Mouse (Mus musculus) erythroblast, embryonic 14.5 days (primary cell): Measurements from ENCODE around the gene Tecr. TPM values are rescaled to one million over a fixed set of nuclear protein-coding genes. Genes with fewer than 3 reads are reported as not detected.

Experiments
- H3K27me3 ChIP-seq: 2 replicates; pipeline ENCODE4 v1.6.1; 2012; ENCODE audit warnings: inconsistent platforms; ENCODE audit not compliant: control insufficient read depth
- H3K36me3 ChIP-seq: 2 replicates; pipeline ENCODE4 v1.6.1; 2012; ENCODE audit warnings: mild to moderate bottlenecking, inconsistent platforms; ENCODE audit not compliant: control insufficient read depth
- H3K4me1 ChIP-seq: 2 replicates; pipeline ENCODE4 v1.6.1; 2012; ENCODE audit warnings: inconsistent platforms; ENCODE audit not compliant: control insufficient read depth
- H3K4me3 ChIP-seq: replicated peaks from 2 replicates; pipeline ENCODE3; 2012; ENCODE audit warnings: moderate library complexity, mild to moderate bottlenecking, inconsistent platforms
- H3K9me3 ChIP-seq: 2 replicates; pipeline ENCODE4 v1.6.1; 2012; ENCODE audit warnings: low read length, inconsistent platforms, mixed read lengths; ENCODE audit not compliant: control insufficient read depth
- GATA1 ChIP-seq: IDR thresholded peaks from 2 replicates; pipeline ENCODE4 v1.6.1; 2012; ENCODE audit warnings: low read length, inconsistent platforms, mixed read lengths
- TAL1 ChIP-seq: IDR thresholded peaks from 3 replicates; pipeline ENCODE4 v1.6.1; 2012; ENCODE audit warnings: low read length, inconsistent platforms, mixed read lengths
- polyA plus RNA-seq: library from polyadenylated mRNA; stranded (reverse); fragments of >175 nt; gene quantifications from 2 replicates; pipeline ENCODE4 v1.2.3, GENCODE M21; 2012

The Tecr gene
- polyA plus RNA-seq, 1 experiment: 33.6 TPM

DNA sequence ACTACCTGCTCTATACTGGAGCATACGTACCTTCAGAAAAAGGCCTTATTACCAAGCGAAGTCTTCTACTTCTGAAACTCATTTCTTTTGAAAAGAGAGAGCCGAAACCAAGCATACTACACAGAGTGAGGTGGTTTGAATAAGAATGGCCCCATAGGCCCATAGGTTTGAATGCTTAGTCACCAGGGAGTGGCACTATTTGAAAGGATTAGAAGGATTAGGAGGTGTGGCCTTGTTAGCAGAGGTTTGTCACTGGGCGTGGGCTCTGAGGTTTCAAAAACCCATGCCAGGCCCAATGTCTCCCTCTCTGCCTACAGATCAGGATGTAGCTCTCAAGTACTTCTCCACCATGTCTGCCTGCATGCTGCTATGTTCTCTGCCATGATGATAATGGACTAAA is 40.3 kb upstream of the Tecr start:
- H3K9me3 ChIP-seq: peaks cover 21% of the 10 kb centered on the region
- peaks cover 12% of the 10 kb centered on the region for H3K4me1 ChIP-seq
- no peaks in the 10 kb centered on the region for H3K36me3 ChIP-seq
- H3K27me3 ChIP-seq: peaks cover 16% of the 10 kb centered on the region
- TF ChIP-seq GATA1: no peak
- TF ChIP-seq TAL1: no peak
- no peak overlapping the region for H3K4me3 ChIP-seq

DNA sequence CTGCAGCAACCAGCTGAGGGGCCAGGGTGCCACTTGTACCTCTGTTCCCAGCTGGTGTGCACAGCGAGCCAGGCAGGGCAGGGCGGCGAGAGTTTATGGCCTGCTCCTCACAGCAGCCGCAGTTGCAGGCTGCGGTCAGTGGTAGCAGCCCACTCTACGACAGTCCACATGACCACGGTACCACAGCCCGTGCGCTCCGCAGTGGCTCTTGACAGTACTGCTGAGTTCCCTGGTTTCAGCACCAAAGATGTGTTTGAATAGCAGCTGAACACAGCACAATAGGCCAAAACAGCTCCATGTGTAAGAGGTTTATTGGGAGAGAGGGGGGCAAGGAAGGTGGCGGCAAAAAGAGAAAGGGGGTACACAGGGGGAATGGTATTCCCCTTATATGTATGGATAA is 39.7 kb upstream of the Tecr start:
- H3K9me3 ChIP-seq: peaks cover 21% of the 10 kb centered on the region
- peaks cover 8% of the 10 kb centered on the region for H3K4me1 ChIP-seq
- H3K4me3 ChIP-seq: no peak overlapping the region
- peaks cover 21% of the 10 kb centered on the region for H3K27me3 ChIP-seq
- TF ChIP-seq TAL1: no peak
- TF ChIP-seq GATA1: no peak
- H3K36me3 ChIP-seq: no peaks in the 10 kb centered on the region

DNA sequence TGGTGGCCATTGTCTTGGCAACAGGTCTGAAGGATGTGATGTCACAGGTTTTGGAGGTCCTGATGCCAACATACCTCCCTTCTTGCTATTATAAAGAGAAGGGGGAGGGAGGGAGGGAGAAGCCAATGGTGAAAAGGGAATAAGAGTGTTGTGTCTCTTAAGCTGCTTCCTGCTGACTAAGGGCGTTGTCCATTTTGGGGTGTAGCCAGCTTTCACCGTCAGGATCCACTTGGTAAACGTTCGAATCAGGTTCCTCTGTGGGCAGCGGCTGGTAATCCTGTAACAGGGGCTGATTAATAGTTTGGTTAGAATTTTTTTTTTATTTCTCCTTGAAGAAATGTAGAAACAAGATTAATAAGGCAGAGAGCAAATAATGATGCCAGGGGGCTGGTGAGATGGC is 31.9 kb upstream of the Tecr start:
- Histone ChIP-seq H3K4me3 (no peak overlapping the region), H3K4me1 (peaks cover 7% of the 10 kb centered on the region), H3K9me3 (peaks cover 3% of the 10 kb centered on the region; the same call in 1 of the 2 replicates), H3K27me3 (peaks cover 35% of the 10 kb centered on the region), H3K36me3 (no peaks in the 10 kb centered on the region)
- TF ChIP-seq GATA1 (no peak), TAL1 (no peak)

DNA sequence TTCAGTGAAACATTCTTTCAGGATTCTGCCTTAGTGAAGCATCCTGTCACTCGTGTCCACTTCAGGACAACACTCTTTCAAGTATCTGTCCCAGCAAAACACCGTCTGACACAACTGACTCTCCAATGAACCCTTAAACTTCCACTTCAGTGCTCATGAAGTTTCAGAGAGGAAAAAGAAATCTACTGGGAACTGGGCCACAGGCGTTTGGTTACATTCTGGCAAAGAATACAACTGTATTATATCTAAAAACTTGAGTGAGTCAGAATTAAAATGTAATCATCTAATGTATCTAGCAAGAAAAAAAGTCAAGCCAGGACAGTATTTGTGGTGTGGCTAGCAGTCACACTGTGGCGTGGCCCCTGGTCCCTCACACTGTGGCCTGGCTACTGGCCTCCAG is 31.1 kb upstream of the Tecr start:
- H3K9me3 ChIP-seq: peaks cover 3% of the 10 kb centered on the region; the same call in 1 of the 2 replicates
- H3K4me3 ChIP-seq: no peak overlapping the region
- H3K36me3 ChIP-seq: no peaks in the 10 kb centered on the region
- H3K4me1 ChIP-seq: peaks cover 7% of the 10 kb centered on the region
- TF ChIP-seq TAL1 (no peak), GATA1 (no peak)
- peaks cover 32% of the 10 kb centered on the region for H3K27me3 ChIP-seq

DNA sequence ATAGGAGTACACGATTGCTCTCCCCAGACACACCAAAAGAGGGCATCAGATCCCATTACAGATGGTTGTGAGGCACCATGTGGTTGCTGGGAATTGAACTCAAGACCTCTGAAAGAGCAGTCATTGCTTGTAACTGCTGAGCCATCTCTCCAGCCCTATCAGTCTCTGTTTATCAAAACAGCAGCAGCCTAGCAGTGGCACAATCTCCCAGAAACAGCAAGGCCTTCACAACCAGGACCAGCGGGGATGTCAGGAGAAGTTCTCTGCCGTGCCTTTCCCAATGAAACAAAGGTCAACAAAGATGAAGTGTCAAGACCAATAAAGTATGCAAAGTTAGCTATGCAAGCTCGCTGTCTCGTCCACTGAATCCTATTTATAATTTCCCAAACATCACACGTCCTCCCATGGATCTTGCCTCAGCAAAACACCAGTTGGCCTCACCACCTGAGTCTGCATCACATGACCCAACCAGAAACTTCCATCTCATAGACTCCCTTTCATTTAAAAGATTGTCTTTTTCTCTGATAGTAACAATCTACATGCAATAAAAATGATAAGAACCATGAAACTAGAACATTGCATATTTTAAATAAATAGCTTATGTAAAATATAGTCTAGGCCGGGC is 24.4 kb upstream of the Tecr start:
- H3K36me3 ChIP-seq: no peaks in the 10 kb centered on the region
- H3K4me1 ChIP-seq: peaks cover 19% of the 10 kb centered on the region
- H3K9me3 ChIP-seq: peaks cover 3% of the 10 kb centered on the region; the same call in 1 of the 2 replicates
- H3K4me3 ChIP-seq: no peak overlapping the region
- peaks cover 8% of the 10 kb centered on the region for H3K27me3 ChIP-seq
- TF ChIP-seq TAL1: peak; percentile 56; the same call in 2 of the 3 replicates
- TF ChIP-seq GATA1: peak; percentile 18; the same call in 1 of the 2 replicates

DNA sequence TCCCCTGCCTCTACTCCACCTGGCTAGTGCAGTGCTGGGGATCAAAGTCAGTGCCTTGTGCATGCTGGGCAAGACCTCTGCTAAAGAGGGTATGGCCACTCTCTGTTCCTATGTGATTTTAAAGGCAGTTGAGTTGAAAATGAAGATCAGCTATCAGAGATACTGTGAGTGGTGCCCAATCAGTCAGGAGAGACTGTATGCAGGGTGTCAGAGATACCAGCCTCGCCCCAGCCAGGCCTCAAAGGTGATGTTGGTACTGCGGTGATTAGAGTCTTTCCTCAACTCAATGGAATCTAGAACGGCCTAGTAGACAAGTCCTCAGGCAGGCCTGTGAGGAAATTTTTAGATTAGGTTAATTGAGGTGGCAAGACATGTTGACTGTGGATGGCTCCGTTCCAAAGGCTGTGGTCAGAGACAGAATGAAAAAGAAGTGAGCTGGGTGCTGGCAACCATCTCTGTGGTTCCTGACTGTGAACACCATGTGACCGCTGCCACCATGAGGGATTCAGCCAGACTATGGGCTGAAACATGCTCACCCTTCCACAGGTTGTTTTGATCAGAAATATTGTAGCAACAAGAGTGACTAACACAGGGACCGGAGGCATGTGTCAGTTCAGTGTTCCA is 18.0 kb upstream of the Tecr start:
- Histone ChIP-seq H3K9me3 (no peaks in the 10 kb centered on the region), H3K4me3 (no peak overlapping the region), H3K27me3 (no peaks in the 10 kb centered on the region), H3K4me1 (peaks cover 51% of the 10 kb centered on the region), H3K36me3 (no peaks in the 10 kb centered on the region)
- no peak for TF ChIP-seq GATA1
- TF ChIP-seq TAL1: peak; percentile 21; the same call in 1 of the 3 replicates

DNA sequence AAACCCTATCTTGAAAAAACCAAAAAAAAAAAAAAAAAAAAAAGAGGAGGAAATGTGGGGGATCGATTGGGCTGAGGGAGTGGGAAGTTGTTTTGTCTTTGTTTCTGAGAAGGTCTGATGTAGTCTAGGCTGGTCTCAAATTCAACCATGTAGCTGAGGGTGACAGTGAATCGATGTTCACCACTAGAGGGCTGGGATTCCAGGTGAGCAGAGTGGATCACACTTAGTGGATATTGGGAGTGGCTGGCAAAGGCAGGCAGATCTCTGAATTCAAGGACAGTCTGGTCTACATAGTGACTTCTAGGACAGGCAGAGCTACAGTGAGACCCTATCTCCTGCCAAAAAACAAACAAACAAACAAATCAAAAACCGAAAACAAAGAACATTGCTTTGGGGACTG is 17.0 kb upstream of the Tecr start:
- Histone ChIP-seq H3K9me3 (no peaks in the 10 kb centered on the region), H3K4me3 (no peak overlapping the region), H3K4me1 (peaks cover 55% of the 10 kb centered on the region), H3K36me3 (no peaks in the 10 kb centered on the region), H3K27me3 (no peaks in the 10 kb centered on the region)
- TF ChIP-seq GATA1: no peak
- TF ChIP-seq TAL1: no peak

DNA sequence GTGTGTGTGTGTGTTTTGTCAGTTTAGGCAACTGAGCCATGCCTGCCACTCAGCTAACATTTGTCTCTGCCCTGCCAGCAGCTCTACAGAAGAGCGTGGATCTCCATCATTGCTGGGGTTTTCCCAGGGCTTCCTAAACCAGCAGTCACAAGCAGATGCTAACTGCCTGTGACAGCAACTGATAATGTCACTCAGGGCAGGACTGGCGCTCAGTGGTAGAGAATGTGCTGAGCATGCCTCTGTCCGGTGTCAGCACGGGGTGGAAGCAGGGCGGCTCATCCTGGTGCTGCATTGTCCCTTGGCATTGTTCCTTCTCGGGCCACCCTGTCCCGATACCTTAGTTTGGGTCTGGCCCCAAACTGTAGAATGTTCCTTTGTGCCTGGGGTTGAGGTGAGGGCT is 15.8 kb upstream of the Tecr start:
- Histone ChIP-seq H3K4me1 (peaks cover 51% of the 10 kb centered on the region), H3K9me3 (no peaks in the 10 kb centered on the region), H3K27me3 (no peaks in the 10 kb centered on the region), H3K36me3 (no peaks in the 10 kb centered on the region), H3K4me3 (peak overlapping the region; percentile 67)
- TF ChIP-seq GATA1 (peak; percentile 43; the same call in 1 of the 2 replicates), TAL1 (no peak)

DNA sequence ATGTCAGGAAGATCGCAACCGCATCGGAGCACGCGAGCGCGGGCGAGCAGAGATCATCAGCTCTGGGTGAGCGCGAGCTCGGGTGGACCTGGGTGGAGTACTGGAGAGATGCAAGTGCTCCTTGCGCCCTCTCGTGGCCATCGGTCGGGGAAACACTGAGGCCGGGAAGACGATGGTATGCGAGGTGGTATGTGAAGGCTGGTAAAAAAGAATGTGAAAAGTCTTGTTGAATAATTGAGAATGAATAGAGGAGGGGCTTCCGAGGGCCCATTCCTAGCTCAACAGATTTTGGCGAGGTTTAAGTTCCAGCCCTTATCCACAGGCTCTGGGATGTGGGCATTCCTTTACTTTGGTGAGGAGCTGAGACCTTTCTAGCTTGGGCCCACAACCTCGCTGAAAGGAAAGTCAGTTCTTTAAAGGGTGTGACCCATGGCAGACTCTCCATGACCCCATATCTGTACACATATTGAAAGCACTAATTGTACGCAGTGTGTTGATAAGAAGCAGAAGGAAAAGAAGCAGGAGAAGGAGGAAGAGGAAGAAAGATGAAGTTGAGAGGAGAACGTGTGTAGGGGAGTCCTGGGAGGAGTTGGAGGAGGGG is 14.7 kb upstream of the Tecr start:
- Histone ChIP-seq H3K4me3 (peak overlapping the region; percentile 67), H3K36me3 (no peaks in the 10 kb centered on the region), H3K4me1 (peaks cover 51% of the 10 kb centered on the region), H3K27me3 (no peaks in the 10 kb centered on the region), H3K9me3 (no peaks in the 10 kb centered on the region)
- TF ChIP-seq GATA1 (no peak), TAL1 (peak; percentile 44; the same call in 2 of the 3 replicates)
